Mouse (Mus musculus) forebrain, embryonic 10.5 days (tissue): Measurements from ENCODE around the gene Cacna2d1. TPM values are rescaled to one million over a fixed set of nuclear protein-coding genes. Genes with fewer than 3 reads are reported as not detected.

Experiments used
- DNase-seq: peaks from one replicate; pipeline ENCODE4 v3.0.0-alpha.2; 2017; ENCODE audit warnings: low spot score; ENCODE audit errors: extremely low spot score
- H3K27ac ChIP-seq: fragments of 300-500 bp; sonication (generic); 2 replicates; pipeline ENCODE4 v1.5.1; 2016; ENCODE audit warnings: mild to moderate bottlenecking
- H3K27me3 ChIP-seq: fragments of 300-500 bp; sonication (generic); 2 replicates; pipeline ENCODE4 v1.6.1; 2016; ENCODE audit warnings: mild to moderate bottlenecking; ENCODE audit not compliant: poor library complexity, severe bottlenecking
- H3K36me3 ChIP-seq: fragments of 300-500 bp; sonication (generic); replicated peaks from 2 replicates; pipeline ENCODE4 v1.6.1; 2016; ENCODE audit warnings: mild to moderate bottlenecking, moderate library complexity
- H3K4me1 ChIP-seq: fragments of 300-500 bp; sonication (generic); 2 replicates; pipeline ENCODE4 v1.6.1; 2016
- H3K4me3 ChIP-seq: fragments of 300-500 bp; sonication (generic); 2 replicates; pipeline ENCODE4 v1.5.1; 2016; ENCODE audit warnings: mild to moderate bottlenecking, moderate library complexity
- H3K9me3 ChIP-seq: fragments of 300-500 bp; sonication (generic); 2 replicates; pipeline ENCODE4 v1.6.1; 2016; ENCODE audit warnings: mild to moderate bottlenecking, moderate library complexity
- WGBS: fragments of 180-500 bp; shearing (Covaris S2); methylation state at CpG from one replicate; pipeline ENCODE4 v1.1.7; 2016; 5-methylcytosine and 5-hydroxymethylcytosine counted together
- polyA plus RNA-seq: library from polyadenylated mRNA; unstranded; fragments of >200 nt; fragmentation: Nextera tagmentation; extraction: Ambion mirVana; gene quantifications from 2 replicates; pipeline ENCODE4 v1.2.1, GENCODE M21; 2016

The Cacna2d1 gene
- polyA plus RNA-seq, 1 experiment from 2014 or later, result 6.4 TPM

DNA sequence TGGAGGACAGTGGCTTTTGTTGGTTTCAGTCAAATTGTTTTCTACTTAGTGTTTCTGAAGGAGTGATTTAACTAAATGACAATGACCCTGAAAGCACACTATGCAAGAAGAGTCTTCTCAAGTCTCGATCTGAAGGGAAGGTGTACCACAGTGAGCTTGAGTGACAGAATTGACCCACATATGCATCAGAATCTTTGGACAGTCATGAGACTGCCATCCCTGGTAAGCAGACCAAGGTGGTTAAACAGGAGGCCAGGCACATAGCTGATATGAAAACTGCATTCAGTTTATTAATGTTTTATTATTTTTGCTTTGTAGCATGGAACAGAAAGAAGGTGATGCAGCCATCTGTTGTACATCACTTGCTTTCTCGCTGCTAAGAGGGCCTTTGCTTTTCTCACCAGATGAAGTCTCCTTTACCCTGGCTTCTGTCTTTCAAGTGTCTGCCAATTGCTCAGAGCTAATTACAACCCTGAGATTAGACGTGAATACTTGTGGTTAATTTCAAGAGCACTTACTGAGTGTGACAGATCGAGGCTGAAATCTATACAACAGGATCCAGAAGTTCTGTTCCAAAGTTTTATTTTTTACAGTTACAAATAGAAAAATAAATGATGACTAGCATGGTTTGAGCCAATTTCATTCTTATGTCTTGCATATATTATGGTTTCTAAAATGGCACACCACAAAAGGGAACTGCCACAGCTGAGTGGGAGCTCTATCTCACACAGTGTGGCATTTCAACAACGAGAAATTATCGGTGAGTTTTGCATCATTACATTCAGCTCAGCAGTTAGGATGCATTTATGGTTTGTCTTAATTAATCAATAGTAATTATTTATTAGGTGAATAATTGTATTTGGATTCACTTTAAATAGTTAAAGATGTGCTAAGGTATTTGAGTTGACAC is 221.1 kb downstream of the Cacna2d1 start:
- Histone ChIP-seq H3K4me1 (no peaks in the 10 kb centered on the region), H3K36me3 (no peaks in the 10 kb centered on the region), H3K4me3 (no peak overlapping the region), H3K27me3 (no peaks in the 10 kb centered on the region), H3K27ac (no peak overlapping the region), H3K9me3 (no peaks in the 10 kb centered on the region)
- WGBS, result 85% methylated on average over 6 of the region's 6 CpGs
- no peak for DNase-seq

GRCm38 (mm10) chr5:16163270-16163669 is 228.8 kb downstream of the Cacna2d1 start:
- no peak for DNase-seq
- Histone ChIP-seq H3K4me1 (peaks cover 7% of the 10 kb centered on the region), H3K36me3 (no peaks in the 10 kb centered on the region), H3K4me3 (no peak overlapping the region), H3K27ac (no peak overlapping the region), H3K27me3 (no peaks in the 10 kb centered on the region), H3K9me3 (no peaks in the 10 kb centered on the region)

GRCm38 (mm10) chr5:16166117-16166867 is 231.8 kb downstream of the Cacna2d1 start:
- H3K9me3 ChIP-seq, result no peaks in the 10 kb centered on the region
- H3K4me3 ChIP-seq, result no peak overlapping the region
- H3K27me3 ChIP-seq, result no peaks in the 10 kb centered on the region
- peaks cover 7% of the 10 kb centered on the region for H3K4me1 ChIP-seq
- DNase-seq, result no peak
- H3K36me3 ChIP-seq, result no peaks in the 10 kb centered on the region
- no peak overlapping the region for H3K27ac ChIP-seq
- 64% methylated on average over 12 of the region's 12 CpGs for WGBS

DNA sequence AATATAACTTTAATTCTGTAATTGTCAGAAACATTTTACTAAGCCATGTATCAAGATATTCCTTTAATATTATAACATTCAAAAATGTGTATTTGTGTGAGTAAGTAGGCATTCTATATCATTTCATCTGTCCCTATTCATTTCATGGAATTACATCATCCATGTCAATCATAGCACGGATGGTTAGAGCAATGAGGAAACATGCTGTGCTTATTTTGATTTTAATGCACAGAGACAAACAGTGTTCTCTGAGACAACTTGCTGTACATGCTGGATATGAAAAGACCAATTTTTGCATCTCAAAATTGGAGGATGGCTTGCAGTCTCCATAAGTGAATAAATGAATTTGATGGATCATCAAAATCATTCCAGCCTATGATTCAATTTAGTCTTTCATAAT is 232.4 kb downstream of the Cacna2d1 start:
- Histone ChIP-seq H3K4me1 (peaks cover 7% of the 10 kb centered on the region), H3K9me3 (no peaks in the 10 kb centered on the region), H3K4me3 (no peak overlapping the region), H3K27ac (no peak overlapping the region), H3K36me3 (no peaks in the 10 kb centered on the region), H3K27me3 (no peaks in the 10 kb centered on the region)
- 98% methylated on average over 1 of the region's 1 CpGs for WGBS
- no peak for DNase-seq

DNA sequence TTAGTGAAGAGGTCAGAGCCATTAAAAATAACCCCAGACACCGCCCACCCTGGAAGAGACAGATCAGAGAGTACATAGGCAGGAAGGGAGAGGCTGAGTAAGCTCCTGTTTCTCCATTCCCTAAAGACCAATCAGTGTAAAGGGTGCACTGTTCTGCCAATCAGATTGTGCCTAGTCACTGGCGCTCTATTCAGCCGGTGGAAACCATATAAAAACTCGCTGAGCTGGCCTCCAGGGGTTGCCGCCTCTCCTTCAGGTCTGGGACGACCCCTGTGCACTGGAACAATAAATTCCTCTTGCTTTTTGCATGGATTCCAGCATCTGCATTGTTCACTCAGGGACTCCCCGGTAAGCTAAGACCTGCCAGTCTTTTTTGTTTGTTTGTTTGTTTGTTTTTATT is 246.6 kb downstream of the Cacna2d1 start:
- WGBS, result 93% methylated on average over 7 of the region's 7 CpGs
- Histone ChIP-seq H3K27ac (no peak overlapping the region), H3K27me3 (no peaks in the 10 kb centered on the region), H3K4me1 (no peaks in the 10 kb centered on the region), H3K4me3 (no peak overlapping the region), H3K36me3 (no peaks in the 10 kb centered on the region), H3K9me3 (no peaks in the 10 kb centered on the region)
- DNase-seq, result no peak

GRCm38 (mm10) chr5:16184064-16184463 is 249.6 kb downstream of the Cacna2d1 start:
- WGBS, result 86% methylated on average over 1 of the region's 1 CpGs
- Histone ChIP-seq H3K9me3 (no peaks in the 10 kb centered on the region), H3K4me1 (no peaks in the 10 kb centered on the region)

GRCm38 (mm10) chr5:16187931-16188330 is 253.4 kb downstream of the Cacna2d1 start:
- no peaks in the 10 kb centered on the region for H3K9me3 ChIP-seq
- WGBS, result 70% methylated on average over 3 of the region's 3 CpGs
- H3K4me3 ChIP-seq, result no peak overlapping the region
- H3K27me3 ChIP-seq, result no peaks in the 10 kb centered on the region
- no peak for DNase-seq
- no peak overlapping the region for H3K27ac ChIP-seq
- no peaks in the 10 kb centered on the region for H3K36me3 ChIP-seq
- H3K4me1 ChIP-seq, result no peaks in the 10 kb centered on the region

More at GRCm38 (mm10) chr5:16184064-16184463, 249.6 kb downstream of the Cacna2d1 start:
- H3K27me3 ChIP-seq, result no peaks in the 10 kb centered on the region
- H3K36me3 ChIP-seq, result no peaks in the 10 kb centered on the region
- no peak overlapping the region for H3K27ac ChIP-seq
- no peak overlapping the region for H3K4me3 ChIP-seq
- DNase-seq, result no peak

DNA sequence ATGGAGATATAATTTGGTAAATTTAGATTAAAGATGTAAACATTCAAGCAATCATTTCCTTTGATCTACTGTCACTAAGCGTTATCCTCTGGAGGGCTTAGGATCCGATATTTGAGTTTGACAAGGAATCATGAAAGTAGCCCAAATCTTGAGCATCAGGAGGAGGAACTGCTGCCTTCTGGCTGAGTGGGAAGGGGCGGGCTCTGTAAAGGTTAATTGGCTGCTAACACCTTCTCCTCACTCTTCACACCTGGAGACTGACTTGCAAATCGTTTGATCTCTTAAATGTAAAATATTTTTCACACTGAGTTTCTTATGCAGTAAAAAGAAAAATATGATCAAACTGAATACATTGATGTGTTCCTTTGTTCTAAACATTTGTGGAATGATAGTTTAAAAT is 255.4 kb downstream of the Cacna2d1 start:
- Histone ChIP-seq H3K36me3 (no peaks in the 10 kb centered on the region), H3K27ac (no peak overlapping the region), H3K4me3 (no peak overlapping the region), H3K27me3 (no peaks in the 10 kb centered on the region), H3K4me1 (no peaks in the 10 kb centered on the region), H3K9me3 (no peaks in the 10 kb centered on the region)
- WGBS, result 89% methylated on average over 4 of the region's 4 CpGs
- DNase-seq, result no peak

DNA sequence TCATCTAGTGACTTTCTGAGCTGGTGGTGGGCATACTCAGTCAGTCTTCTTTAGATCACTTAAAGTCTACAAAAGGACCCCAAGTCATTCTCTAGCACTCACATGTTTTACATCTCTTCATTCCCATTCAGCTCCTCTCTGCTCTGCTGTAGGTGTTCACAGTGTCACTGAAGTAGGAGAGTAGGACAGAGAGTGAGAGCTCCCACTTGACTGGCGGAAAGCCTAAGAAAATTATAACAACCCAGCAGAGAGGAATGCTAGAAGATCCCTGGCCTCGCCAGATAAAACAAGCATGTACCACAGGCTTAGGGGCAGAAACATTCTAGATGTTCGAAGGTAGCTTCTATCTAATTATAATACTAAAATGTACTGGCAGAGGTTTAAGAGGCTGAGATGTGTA is 256.7 kb downstream of the Cacna2d1 start:
- no peaks in the 10 kb centered on the region for H3K36me3 ChIP-seq
- H3K27ac ChIP-seq, result no peak overlapping the region
- no peak overlapping the region for H3K4me3 ChIP-seq
- DNase-seq, result no peak
- no peaks in the 10 kb centered on the region for H3K27me3 ChIP-seq
- no peaks in the 10 kb centered on the region for H3K9me3 ChIP-seq
- no peaks in the 10 kb centered on the region for H3K4me1 ChIP-seq
- 90% methylated on average over 3 of the region's 3 CpGs for WGBS

DNA sequence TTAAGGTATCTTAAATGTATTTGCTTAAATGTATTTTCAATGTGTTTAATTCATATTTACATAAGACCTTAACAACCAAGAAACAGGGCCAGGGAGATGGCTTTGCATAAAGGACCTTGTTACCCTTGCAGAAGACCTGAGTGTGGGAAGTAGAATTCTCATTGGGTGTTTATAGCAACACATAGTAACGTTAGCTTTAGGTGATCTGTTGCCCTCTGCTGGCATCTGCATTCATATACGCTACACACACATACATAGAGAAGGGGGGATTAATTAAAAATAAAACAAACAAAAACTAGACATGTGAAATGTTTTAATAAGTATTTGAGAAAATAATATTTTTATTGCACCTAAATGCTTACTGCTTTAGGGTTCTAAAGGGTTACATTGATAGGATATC is 265.3 kb downstream of the Cacna2d1 start:
- WGBS, result 40% methylated on average over 2 of the region's 2 CpGs

GRCm38 (mm10) chr5:16221960-16222359 is 287.5 kb downstream of the Cacna2d1 start:
- no peaks in the 10 kb centered on the region for H3K27me3 ChIP-seq
- no peak overlapping the region for H3K4me3 ChIP-seq
- no peaks in the 10 kb centered on the region for H3K9me3 ChIP-seq
- H3K4me1 ChIP-seq, result peaks cover 8% of the 10 kb centered on the region
- no peak for DNase-seq
- 75% methylated on average over 4 of the region's 4 CpGs for WGBS
- no peak overlapping the region for H3K27ac ChIP-seq
- H3K36me3 ChIP-seq, result no peaks in the 10 kb centered on the region

More for the DNA sequence above, 265.3 kb downstream of the Cacna2d1 start:
- no peaks in the 10 kb centered on the region for H3K9me3 ChIP-seq
- no peaks in the 10 kb centered on the region for H3K4me1 ChIP-seq
- H3K36me3 ChIP-seq, result no peaks in the 10 kb centered on the region
- DNase-seq, result no peak
- H3K27me3 ChIP-seq, result no peaks in the 10 kb centered on the region
- no peak overlapping the region for H3K27ac ChIP-seq
- H3K4me3 ChIP-seq, result no peak overlapping the region

DNA sequence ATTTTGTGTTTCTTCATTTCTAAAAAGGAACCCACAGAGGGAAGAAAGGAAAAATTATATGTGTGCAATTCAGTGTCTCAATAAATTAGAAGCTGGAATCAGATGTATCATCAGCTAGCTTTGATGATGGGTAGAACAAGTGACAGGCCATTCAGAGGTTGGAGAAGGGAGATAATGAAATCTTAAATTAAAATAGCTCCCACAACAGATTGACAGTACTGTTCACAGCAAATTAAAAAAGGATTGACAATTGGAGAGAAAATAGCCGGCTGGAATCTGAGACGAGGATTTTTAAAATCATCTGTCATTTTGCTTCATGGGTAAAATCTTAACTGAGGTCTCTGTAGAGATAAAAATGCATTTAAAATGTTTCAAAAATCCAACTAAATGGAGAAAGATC is 290.9 kb downstream of the Cacna2d1 start:
- Histone ChIP-seq H3K36me3 (no peaks in the 10 kb centered on the region), H3K27ac (no peak overlapping the region), H3K4me1 (peaks cover 8% of the 10 kb centered on the region), H3K9me3 (no peaks in the 10 kb centered on the region), H3K27me3 (no peaks in the 10 kb centered on the region), H3K4me3 (no peak overlapping the region)
- no peak for DNase-seq
- WGBS, result 86% methylated on average over 2 of the region's 2 CpGs

DNA sequence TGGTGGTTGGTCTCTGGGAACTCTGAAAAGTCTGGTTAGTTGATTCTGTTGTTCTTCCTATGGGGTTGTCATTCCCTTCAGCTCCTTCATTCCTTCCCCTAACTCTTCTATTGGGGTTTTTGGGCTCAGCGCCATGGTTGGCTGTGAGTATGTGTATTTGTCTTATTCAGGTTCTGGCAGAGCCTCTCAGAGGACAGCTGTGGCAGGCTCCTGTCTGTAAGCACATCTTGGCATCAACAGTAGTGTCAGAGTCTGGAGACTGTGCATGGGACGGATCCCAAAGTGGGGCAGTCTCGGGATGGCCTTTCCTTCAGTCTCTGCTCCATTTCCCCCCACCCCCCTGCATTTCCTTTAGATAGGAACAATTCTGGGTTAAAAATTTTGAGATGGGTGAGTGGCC is 294.9 kb downstream of the Cacna2d1 start:
- no peak for DNase-seq
- H3K27me3 ChIP-seq, result no peaks in the 10 kb centered on the region
- no peak overlapping the region for H3K4me3 ChIP-seq
- H3K4me1 ChIP-seq, result peaks cover 8% of the 10 kb centered on the region; the same call in 1 of the 2 replicates
- H3K9me3 ChIP-seq, result no peaks in the 10 kb centered on the region
- no peak overlapping the region for H3K27ac ChIP-seq
- WGBS, result 93% methylated on average over 3 of the region's 3 CpGs
- no peaks in the 10 kb centered on the region for H3K36me3 ChIP-seq
